Mouse (Mus musculus) liver, embryonic 14.5 days (tissue): ENCODE measurements around the gene Gstt3. TPM values are rescaled to one million over a fixed set of nuclear protein-coding genes. Genes with fewer than 3 reads are reported as not detected.
A peak's percentile ranks its signal among the peaks of the same experiment; 100 is the strongest.

Source experiments
- ATAC-seq: fragments of 200-750 bp; cut with Nextera tagmentation; 2 replicates; pipeline ENCODE4 v1.8.0; 2017; ENCODE audit warnings: moderate number of reproducible peaks, mild to moderate bottlenecking, moderate library complexity; ENCODE audit not compliant: insufficient read depth
- DNase-seq, 3 experiments: peaks; one replicate each; pipeline ENCODE4 v3.0.0-alpha.2; 2012 to 2013; ENCODE audit warnings: low read depth in 3 of 3, low spot score in 3 of 3
- H3K27ac ChIP-seq: fragments of 300-500 bp; sonication (generic); 2 replicates; pipeline ENCODE4 v1.5.1; 2014; ENCODE audit warnings: moderate library complexity, mild to moderate bottlenecking, control low read depth, inconsistent platforms
- H3K27me3 ChIP-seq: fragments of 300-500 bp; sonication (generic); 2 replicates; pipeline ENCODE4 v1.6.1; 2014; ENCODE audit warnings: mild to moderate bottlenecking, low read length, moderate library complexity; ENCODE audit not compliant: control insufficient read depth, insufficient read depth
- H3K36me3 ChIP-seq: fragments of 300-500 bp; sonication (generic); replicated peaks from 2 replicates; pipeline ENCODE4 v1.6.1; 2014; ENCODE audit warnings: low read depth; ENCODE audit not compliant: control insufficient read depth, insufficient read depth
- H3K4me1 ChIP-seq, 2 experiments: fragments of 200-500 bp in 1 of 2; fragments of 300-500 bp in 1 of 2; sonication (generic) in 1 of 2; replicated peaks; 2 replicates each; pipeline ENCODE4 v1.6.1; 2012 to 2014; ENCODE audit warnings: antibody characterized with exemption in 1 of 2, inconsistent platforms in 1 of 2, low read length in 1 of 2; ENCODE audit not compliant: control insufficient read depth in 2 of 2, insufficient read depth in 2 of 2
- H3K4me2 ChIP-seq: fragments of 300-500 bp; sonication (generic); 2 replicates; pipeline ENCODE4 v1.6.1; 2014; ENCODE audit warnings: low read depth, mild to moderate bottlenecking, control low read depth, moderate library complexity
- H3K4me3 ChIP-seq, 2 experiments: fragments of 200-500 bp in 1 of 2; fragments of 300-500 bp in 1 of 2; sonication (generic) in 1 of 2; 2 replicates each; pipeline ENCODE4 v1.5.1; 2012 to 2014; ENCODE audit warnings: low read depth in 2 of 2, low read length in 2 of 2, mild to moderate bottlenecking in 2 of 2, control low read depth in 1 of 2, inconsistent platforms in 1 of 2, moderate library complexity in 1 of 2; ENCODE audit not compliant: insufficient read depth in 1 of 2
- H3K9ac ChIP-seq: fragments of 300-500 bp; sonication (generic); replicated peaks from 2 replicates; pipeline ENCODE4 v1.6.1; 2014; ENCODE audit warnings: mild to moderate bottlenecking, control low read depth, moderate library complexity
- H3K9me3 ChIP-seq: fragments of 300-500 bp; sonication (generic); 2 replicates; pipeline ENCODE4 v1.6.1; 2016; ENCODE audit warnings: low read length, mixed read lengths; ENCODE audit not compliant: control insufficient read depth
- CTCF ChIP-seq: IDR thresholded peaks from 2 replicates; pipeline ENCODE4 v1.5.1; 2016; ENCODE audit warnings: antibody characterized with exemption, low read depth, control low read depth
- EP300 ChIP-seq: IDR thresholded peaks from 2 replicates; pipeline ENCODE4 v1.6.1; 2016; ENCODE audit warnings: antibody characterized with exemption, low read depth
- WGBS: fragments of 180-500 bp; shearing (Covaris S2); extraction: QIAGEN DNeasy Blood & Tissue Kit; methylation state at CpG from one replicate; pipeline ENCODE4 v1.1.7; 2014; ENCODE audit not compliant: insufficient replicate concordance; 5-methylcytosine and 5-hydroxymethylcytosine counted together
- polyA plus RNA-seq, 2 experiments: library from polyadenylated mRNA; depleted of rRNA in 1 of 2; stranded (reverse) in 1 of 2; unstranded in 1 of 2; fragments of >200 nt; fragmentation: Nextera tagmentation in 1 of 2; extraction: Ambion mirVana in 1 of 2; gene quantifications; 2 replicates each; pipeline versions ENCODE4 v1.2.1 to v1.2.3; 2012 to 2014

The Gstt3 gene
- polyA plus RNA-seq, 2 experiments = 5.5 to 9.4 TPM

DNA sequence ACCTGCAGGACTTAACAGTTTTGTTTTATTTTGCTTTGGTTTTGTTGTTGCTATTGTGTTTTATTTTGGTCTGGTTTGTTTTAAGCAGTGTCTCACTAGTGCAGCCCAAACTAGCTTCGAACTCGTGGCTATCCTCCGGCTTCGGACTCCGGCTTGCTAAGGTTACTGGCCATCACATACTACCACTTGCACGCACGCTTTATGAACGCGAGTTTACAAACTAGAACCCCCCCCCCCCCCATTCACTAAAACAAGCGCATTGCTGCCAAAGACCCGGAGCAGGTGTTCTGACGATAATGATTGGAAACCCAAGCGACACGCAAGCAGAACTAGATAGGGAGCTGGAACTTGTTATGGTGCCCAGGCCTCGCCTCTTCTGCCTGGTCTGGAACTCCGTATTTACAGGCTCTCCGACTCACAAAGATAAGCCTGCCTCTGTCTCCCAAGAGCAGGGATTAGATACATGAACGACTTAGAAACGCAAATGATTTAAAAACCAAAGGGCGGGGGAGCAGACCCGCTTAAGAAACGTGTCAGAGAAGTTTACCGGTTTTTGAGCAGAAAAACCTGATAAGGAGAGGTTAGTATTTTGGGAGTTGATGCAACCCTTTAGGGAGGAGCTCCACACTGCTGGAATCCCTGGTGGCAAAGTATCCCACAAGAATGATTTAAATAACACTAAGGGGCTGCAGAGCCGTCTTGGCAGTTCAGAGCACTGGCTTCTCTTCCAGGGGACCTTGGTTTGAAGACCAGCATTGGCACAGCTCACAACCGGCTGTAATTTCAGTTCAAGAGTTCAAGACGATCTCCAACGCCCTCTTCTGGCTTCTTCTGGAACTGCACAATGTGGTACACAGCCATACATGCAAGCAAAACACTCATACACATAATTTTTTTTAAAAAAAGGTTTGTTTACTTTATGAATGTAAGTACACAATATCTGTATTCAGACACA, 16.4 kb downstream of the Gstt3 start:
- peak; percentile 66 for ATAC-seq
- Histone ChIP-seq H3K36me3 (peaks cover 2% of the 10 kb centered on the region), H3K4me3 (peak overlapping the region; percentile 84 to 89)

DNA sequence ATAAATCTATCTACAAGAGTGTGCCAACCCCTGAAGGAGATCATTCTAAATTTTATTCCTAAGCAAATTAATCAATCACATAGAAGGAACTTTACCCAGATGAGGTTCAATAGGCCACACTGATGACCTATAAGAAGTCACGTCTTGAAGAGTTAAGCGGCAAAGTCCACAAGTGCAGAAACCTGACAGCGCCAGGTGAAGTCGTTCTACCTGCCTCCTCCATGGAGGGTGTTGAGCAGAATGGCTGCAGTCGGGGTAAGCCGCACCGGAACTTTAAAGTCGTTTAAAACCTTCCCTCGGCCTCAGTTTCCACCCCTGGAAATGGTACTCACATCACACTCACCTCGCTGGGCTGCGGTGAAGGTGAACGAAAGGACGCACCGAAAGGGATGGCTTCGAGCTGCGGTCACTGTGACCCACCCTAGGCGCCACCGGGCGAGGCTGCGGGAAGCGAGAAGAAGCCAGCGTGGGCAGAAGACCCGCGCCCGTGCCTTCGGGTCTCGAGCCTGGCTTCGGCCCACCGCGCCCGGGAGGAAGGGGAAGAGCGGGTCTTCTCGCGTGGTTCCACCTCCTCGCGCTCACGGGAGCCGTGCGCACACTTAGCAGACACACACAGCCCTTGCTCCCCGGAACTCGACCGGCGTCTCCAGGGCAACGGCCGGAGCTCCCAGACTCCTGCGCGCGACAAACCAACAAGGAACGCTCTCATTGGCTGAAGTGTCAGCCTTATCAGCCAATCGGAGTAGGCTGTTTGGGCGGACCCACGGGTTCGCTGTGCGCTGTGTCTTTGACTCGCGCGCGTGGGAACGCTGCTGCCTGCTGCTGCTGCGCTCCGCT, 17.3 kb downstream of the Gstt3 start, which contains the start of gene Cabin1:
Gene Cabin1, minus strand, starts transcription at position 660 of the 837 bp plus-strand sequence.
- peak within 1 kb of the TSS; percentile 96 for H3K27ac ChIP-seq
- peak within 1 kb of the TSS; percentile 93 for H3K4me2 ChIP-seq
- under 1% methylated on average over 61 of the region's 61 CpGs for WGBS
- H3K9ac ChIP-seq = peak within 1 kb of the TSS; percentile 85
- ATAC-seq = peak; percentile 92
- peak within 1 kb of the TSS; percentile 84 to 89 for H3K4me3 ChIP-seq
- TF ChIP-seq CTCF (0 out of 2 replicates have a peak, but pooled peaks have one; percentile 13), EP300 (no peak)
- H3K36me3 ChIP-seq = peaks cover 6% of the 10 kb centered on the region
- peak; percentile 98 to 99 (median 98) for DNase-seq
- no peaks in the 10 kb centered on the region for H3K27me3 ChIP-seq
- peaks cover 8 to 25% of the 10 kb centered on the region in 2 experiments; a peak in 3 of 4 replicates for H3K4me1 ChIP-seq
- H3K9me3 ChIP-seq = no peaks in the 10 kb centered on the region

More for the DNA sequence above, 16.4 kb downstream of the Gstt3 start:
- H3K4me2 ChIP-seq = peak overlapping the region; percentile 93
- DNase-seq = peak; percentile 82 to 90 (median 87)
- no peaks in the 10 kb centered on the region for H3K9me3 ChIP-seq
- peaks cover 8 to 25% of the 10 kb centered on the region in 2 experiments; a peak in 3 of 4 replicates for H3K4me1 ChIP-seq
- peak overlapping the region; percentile 75 for H3K9ac ChIP-seq
- peak; percentile 89 for TF ChIP-seq CTCF
- TF ChIP-seq EP300 = no peak; the same call in 1 of the 2 replicates
- H3K27me3 ChIP-seq = no peaks in the 10 kb centered on the region
- peak overlapping the region; percentile 96 for H3K27ac ChIP-seq
- WGBS = under 1% methylated on average over 27 of the region's 27 CpGs

DNA sequence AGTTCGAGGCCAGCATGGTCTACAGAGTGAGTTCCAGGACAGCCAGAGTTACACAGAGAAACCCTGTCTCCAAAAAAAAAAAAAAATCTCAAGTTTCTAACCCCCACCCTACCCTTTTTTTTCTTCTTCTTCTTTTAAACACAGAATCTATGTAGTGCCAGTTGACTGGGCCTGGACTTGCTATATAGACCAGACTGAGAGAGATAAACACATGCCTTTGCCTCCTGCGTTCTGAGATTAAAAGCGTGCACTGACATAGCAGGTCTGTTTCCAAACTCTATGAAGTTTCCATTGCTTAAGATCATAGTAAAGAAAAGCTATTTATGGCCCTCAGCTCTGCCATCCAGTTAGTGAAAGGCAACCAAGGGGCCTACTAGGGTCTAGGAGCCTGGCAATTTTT, 18.8 kb downstream of the Gstt3 start:
- H3K9ac ChIP-seq = peak overlapping the region; percentile 68
- H3K4me3 ChIP-seq = peak overlapping the region; percentile 53 to 84; a peak in 3 of 4 replicates
- peak overlapping the region; percentile 69 for H3K27ac ChIP-seq
- peak overlapping the region; percentile 75 for H3K4me2 ChIP-seq
- no peak for TF ChIP-seq CTCF
- TF ChIP-seq EP300 = peak; percentile 76
- H3K36me3 ChIP-seq = peaks cover 10% of the 10 kb centered on the region
- H3K9me3 ChIP-seq = no peaks in the 10 kb centered on the region
- H3K27me3 ChIP-seq = no peaks in the 10 kb centered on the region
- peak; percentile 64 to 68 (median 67) for DNase-seq
- WGBS = 37% methylated on average over 3 of the region's 3 CpGs
- ATAC-seq = peak; percentile 38
- peaks cover 8 to 25% of the 10 kb centered on the region in 2 experiments; a peak in 3 of 4 replicates for H3K4me1 ChIP-seq

DNA sequence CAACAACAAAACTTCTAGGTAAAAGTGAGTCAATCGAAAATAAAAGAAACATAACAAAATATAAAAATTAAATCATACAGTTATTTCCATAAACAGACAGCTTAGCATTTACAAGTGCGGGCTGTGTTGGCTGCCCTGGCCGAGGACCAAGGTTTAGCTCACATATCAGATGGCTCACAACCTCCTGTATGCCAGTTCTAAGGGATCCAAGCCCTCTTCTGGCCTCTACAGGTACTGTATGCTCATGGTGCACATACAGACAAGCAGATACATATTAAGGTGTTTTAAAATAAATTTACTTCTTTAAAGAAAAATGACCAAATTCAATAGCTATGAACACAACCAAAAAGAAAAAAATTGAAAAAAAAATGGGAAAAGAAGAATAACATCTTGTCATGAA, 20.9 kb downstream of the Gstt3 start:
- H3K9me3 ChIP-seq = no peaks in the 10 kb centered on the region
- H3K27me3 ChIP-seq = no peaks in the 10 kb centered on the region
- ATAC-seq (no peak), DNase-seq (no peak)
- peaks cover 6 to 20% of the 10 kb centered on the region in 2 experiments; a peak in 3 of 4 replicates for H3K4me1 ChIP-seq
- no peak for TF ChIP-seq EP300
- peak; percentile 28; the same call in 1 of the 2 replicates for TF ChIP-seq CTCF
- 83% methylated on average over 3 of the region's 3 CpGs for WGBS
- H3K4me3 ChIP-seq = no peak overlapping the region
- no peak overlapping the region for H3K9ac ChIP-seq
- peaks cover 18% of the 10 kb centered on the region for H3K36me3 ChIP-seq
- no peak overlapping the region for H3K4me2 ChIP-seq
- H3K27ac ChIP-seq = no peak overlapping the region
